Mouse (Mus musculus) CH12.LX (cell line): ENCODE data around the gene Rnaseh2c.

Source experiments
- CTCF ChIP-seq, 2 experiments: IDR thresholded peaks in 1 of 2; conservative IDR thresholded peaks in 1 of 2; 2 replicates each; pipeline ENCODE4 v1.5.1; 2011 to 2012; ENCODE audit warnings: low read depth in 2 of 2, low read length in 2 of 2, improper control_type of control experiment in 1 of 2, inconsistent platforms in 1 of 2, mild to moderate bottlenecking in 1 of 2, moderate library complexity in 1 of 2
- EP300 ChIP-seq: IDR thresholded peaks from 2 replicates; pipeline ENCODE4 v1.6.1; 2011; ENCODE audit warnings: low read length, improper control_type of control experiment
- MAZ ChIP-seq: IDR thresholded peaks from 2 replicates; pipeline ENCODE4 v1.6.1; 2012; ENCODE audit warnings: low read depth, mild to moderate bottlenecking, inconsistent platforms, low read length, improper control_type of control experiment, moderate library complexity
- MXI1 ChIP-seq: IDR thresholded peaks from 2 replicates; pipeline ENCODE4 v1.6.1; 2011; ENCODE audit warnings: mild to moderate bottlenecking, low read depth, low read length, improper control_type of control experiment
- NELFE ChIP-seq: IDR thresholded peaks from 2 replicates; pipeline ENCODE4 v1.6.1; 2011; ENCODE audit warnings: low read depth, low read length, improper control_type of control experiment
- POLR2A ChIP-seq: IDR thresholded peaks from 2 replicates; pipeline ENCODE4 v1.6.1; 2011; ENCODE audit warnings: low read depth, mild to moderate bottlenecking, improper control_type of control experiment, low read length
- RAD21 ChIP-seq: IDR thresholded peaks from 2 replicates; pipeline ENCODE4 v1.6.1; 2011; ENCODE audit warnings: low read depth, mild to moderate bottlenecking, low read length, improper control_type of control experiment, moderate library complexity
- SIN3A ChIP-seq: IDR thresholded peaks from 2 replicates; pipeline ENCODE4 v1.6.1; 2012; ENCODE audit warnings: low read length, improper control_type of control experiment, inconsistent platforms
- TBP ChIP-seq: conservative IDR thresholded peaks from 2 replicates; pipeline ENCODE4 v1.6.1; 2011; ENCODE audit warnings: low read depth, low read length, improper control_type of control experiment
- TCF12 ChIP-seq: IDR thresholded peaks from 2 replicates; pipeline ENCODE4 v1.6.1; 2014; ENCODE audit warnings: low read depth, mild to moderate bottlenecking, inconsistent platforms, low read length, improper control_type of control experiment
- UBTF ChIP-seq: IDR thresholded peaks from 2 replicates; pipeline ENCODE4 v1.6.1; 2012; ENCODE audit warnings: low read depth, mild to moderate bottlenecking, inconsistent platforms, low read length, improper control_type of control experiment, moderate library complexity
- USF2 ChIP-seq: conservative IDR thresholded peaks from 2 replicates; pipeline ENCODE4 v1.6.1; 2011; ENCODE audit warnings: low read depth, low read length, improper control_type of control experiment
- ZC3H11A ChIP-seq: IDR thresholded peaks from 2 replicates; pipeline ENCODE4 v1.6.1; 2012; ENCODE audit warnings: low read depth, mild to moderate bottlenecking, inconsistent platforms, low read length, improper control_type of control experiment

DNA sequence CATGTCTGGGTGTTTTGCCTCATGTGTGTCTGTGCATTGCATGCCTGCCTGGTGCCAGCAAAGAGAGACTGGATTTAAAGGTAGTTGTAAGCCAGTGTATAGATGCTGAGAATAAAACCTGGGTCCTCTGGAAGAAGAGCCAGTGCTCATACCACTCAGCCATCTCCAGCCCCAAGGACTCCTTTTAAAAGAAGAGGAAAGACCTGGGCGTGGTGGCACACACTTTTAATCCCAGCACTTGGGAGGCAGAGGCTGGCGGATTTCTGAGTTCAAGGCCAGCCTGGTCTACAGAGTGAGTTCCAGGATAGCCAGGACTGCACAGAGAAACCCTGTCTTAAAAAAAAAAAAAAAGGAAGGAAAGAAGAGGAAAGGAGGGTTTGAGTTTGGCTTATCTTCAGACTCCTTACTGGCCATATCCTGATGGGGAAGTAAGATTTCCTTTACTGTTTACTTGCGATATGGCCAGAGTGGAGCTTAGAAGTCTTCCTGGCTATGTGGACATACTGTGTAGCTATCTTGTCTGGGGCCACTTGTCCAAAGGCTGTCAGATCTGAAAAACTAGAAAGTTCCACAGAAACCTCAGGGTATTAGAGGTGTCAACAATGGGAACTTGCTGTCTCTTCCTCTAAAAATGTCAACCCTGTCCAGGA is 11.2 kb downstream of the Rnaseh2c start:
- TF ChIP-seq CTCF (conservative IDR thresholded peaks at IDR 0.05 in 1 of 2, IDR thresholded peaks at IDR 0.05 in 1 of 2; ENCODE audit: low read depth in 2 of 2, low read length in 2 of 2) (no peak), EP300 (no peak), TBP (no peak), NELFE (no peak), UBTF (no peak), TCF12 (no peak), ZC3H11A (no peak), MAZ (no peak), POLR2A (no peak), RAD21 (no peak), USF2 (no peak), SIN3A (no peak), MXI1 (no peak)
